Mouse (Mus musculus) lung, adult 2 months (tissue): Measurements from ENCODE around the gene Bpifb2.
A peak's percentile ranks its signal among the peaks of the same experiment; 100 is the strongest.

ENCODE experiments used
- CTCF ChIP-seq: fragments of 200-500 bp; IDR thresholded peaks from 2 replicates; pipeline ENCODE4 v1.5.1; 2011; ENCODE audit warnings: mild to moderate bottlenecking, low read length, control low read depth; ENCODE audit not compliant: insufficient read depth
- POLR2A ChIP-seq: fragments of 200-500 bp; IDR thresholded peaks from 2 replicates; pipeline ENCODE4 v1.6.1; 2011; ENCODE audit warnings: low read depth, mild to moderate bottlenecking, control low read depth, low read length, borderline replicate concordance; ENCODE audit errors: extremely low read depth

DNA sequence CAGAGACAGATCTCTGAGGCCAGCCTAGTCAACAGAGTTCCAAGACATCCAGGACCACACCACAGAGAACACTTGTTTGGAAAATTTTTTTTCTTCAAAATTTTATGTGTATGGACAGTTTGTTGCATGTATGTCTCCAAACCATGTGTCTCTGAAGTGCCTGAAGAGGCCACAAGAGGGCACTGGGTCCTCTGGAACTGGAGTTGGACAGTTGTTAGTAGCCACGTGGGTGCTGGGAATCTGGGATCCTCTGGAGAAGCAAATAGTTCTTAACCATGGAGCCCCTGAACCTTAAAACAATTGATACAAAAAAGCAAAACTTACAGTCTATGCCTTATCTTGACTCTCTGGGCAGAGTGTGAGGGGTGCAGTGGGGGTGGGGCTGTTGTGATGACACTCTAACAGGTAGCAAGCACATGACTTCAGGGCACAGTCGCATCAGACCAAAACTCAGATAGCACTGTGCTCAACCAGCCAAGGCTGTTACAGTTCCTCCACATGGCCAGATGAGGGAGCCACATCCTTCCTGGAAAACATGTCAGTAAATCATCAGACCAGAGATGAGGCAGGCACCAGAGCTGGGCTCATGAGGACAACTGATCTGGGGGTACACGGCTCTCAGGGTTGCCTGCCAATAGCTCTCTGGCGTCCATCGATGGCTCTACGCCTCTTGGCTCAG is 24.4 kb upstream of the Bpifb2 start:
- TF ChIP-seq CTCF (0 out of 2 replicates have a peak, but pooled peaks have one; percentile 18), POLR2A (no peak)
